Mouse (Mus musculus) cerebral cortex, adult 2 months (tissue): Measurements from ENCODE around the gene B3gnt2.

Experiments
- WGBS: fragments of 180-500 bp; shearing (Covaris S2); methylation state at CpG from one replicate; pipeline ENCODE4 v1.1.7; 2018; 5-methylcytosine and 5-hydroxymethylcytosine counted together

B3gnt2 gene

DNA sequence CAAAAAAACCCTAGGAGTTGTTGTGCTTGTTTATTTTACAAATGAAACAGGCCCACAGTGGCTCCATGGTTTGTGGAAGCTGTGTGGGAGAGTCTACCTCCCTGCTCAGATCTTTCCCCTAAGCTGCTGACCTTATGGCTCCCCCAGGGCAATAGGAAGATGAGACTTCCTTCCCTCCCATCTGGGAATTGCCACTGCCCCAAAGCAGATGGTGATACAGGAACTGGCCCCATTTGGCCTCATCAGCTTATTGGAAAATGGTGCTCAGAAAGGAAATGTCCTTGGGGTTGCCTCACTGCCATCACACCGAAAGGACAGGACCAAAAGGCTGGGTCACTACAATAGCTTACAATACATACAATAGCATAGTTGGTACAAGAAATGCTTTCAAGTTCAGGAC is 97.7 kb downstream of the B3gnt2 start:
- 74% methylated on average over 1 of the region's 1 CpGs for WGBS

DNA sequence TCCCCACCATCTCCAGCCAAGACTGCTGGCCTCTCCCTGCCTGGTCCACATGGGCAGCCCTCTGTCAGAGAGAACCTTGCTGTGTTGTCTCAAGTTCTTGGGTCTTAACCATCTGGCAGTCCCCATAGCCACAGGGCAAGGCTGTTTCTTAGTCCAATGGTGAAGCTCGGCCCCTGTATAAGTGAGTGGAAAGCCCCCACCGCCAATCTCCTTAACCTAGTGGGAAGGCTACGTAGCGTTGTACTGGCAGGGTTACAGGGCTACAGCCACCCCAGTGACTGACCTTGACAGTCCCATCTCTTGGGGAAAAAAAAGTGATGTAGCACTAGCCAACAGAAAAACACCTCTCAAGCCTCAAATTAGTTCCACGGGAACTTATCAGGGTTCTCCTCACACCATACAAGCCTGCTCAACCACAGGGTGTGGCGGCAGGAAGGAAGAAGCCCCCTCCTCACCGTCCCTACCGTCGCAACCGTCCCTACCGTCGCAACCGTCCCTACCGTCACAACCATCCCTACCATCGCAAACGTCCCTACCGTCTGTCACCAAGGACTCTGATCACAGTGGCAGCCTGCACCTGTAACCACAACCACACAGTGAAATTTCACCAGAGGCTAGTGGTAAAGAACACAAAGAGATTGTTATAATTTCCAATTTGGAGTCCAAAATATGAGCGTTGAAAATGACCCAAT is 98.4 kb downstream of the B3gnt2 start:
- WGBS, result 91% methylated on average over 18 of the region's 18 CpGs

DNA sequence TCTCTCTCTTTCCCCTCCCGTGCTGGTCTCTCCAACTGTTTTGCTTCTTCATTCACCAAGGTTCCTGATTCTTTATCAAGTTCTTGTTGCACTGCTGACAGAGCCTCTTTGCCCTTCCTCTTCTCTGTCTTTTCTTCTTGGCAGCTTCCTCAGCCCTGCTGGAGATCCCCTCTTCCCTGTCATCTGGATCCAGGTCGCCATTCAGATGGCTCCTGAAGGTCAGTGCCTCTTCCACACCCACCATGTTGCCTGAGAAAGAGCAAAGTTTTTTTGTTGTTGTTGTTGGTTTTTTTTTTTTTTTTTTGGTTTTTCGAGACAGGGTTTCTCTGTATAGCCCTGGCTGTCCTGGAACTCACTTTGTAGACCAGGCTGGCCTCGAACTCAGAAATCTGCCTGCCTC is 101.0 kb downstream of the B3gnt2 start:
- 93% methylated on average over 4 of the region's 4 CpGs for WGBS

DNA sequence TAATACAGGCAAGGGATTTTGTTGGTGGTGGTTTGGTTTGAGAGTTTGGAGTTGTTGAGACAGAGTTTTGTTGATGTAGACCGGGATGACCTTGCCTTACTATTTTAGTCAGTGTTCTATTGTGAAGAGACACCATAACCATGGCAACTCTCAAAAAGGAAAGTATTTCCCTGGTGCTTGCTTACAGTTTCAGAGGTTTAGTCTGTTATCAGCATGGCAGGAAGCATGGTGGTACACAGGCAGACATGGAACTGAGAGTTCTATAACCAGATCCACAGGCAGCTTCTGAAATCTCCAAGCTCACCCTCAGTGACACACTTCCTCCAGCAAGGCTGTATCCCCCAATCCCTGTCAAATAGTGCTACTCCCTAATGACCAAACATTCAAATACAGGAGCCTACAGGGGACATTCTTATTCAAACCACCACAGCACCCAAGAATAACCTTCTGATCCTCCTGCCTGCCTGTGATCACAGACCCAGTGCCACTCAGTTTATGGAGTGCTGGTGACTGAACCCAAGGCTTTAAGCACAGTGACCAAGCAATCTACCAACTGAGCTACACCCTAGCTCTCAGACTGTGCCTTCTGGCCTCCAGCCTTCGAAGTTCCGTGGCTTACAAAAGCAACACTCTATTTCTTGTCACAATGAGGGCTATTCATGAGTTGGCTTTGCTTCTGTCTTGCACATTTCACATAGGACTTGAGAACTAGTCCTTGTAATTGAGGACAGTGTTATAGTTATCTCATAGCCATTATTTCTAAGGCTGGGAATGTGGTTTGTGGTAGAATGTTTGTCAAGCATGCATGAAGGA is 104.4 kb downstream of the B3gnt2 start:
- 53% methylated on average over 3 of the region's 3 CpGs for WGBS

DNA sequence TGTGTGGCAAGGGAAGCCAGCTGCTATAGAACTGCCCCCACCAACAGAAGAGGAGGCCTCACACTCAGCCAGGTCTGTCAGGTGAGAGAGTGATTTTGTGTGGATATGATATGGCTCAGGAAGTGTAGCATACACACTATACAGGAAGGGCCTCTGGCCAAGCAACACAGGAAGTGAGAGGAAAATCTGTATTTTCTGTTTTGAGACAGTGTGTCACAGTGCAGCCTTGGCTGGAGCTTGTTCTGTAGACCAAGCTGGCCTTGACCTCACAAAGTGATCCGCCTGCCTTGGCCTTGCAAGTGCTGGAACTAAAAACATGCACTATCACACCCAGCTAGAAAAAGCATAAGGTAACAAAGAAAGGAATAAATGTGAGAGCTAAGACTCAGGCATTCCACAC is 105.6 kb downstream of the B3gnt2 start:
- WGBS, result 69% methylated on average over 1 of the region's 1 CpGs

DNA sequence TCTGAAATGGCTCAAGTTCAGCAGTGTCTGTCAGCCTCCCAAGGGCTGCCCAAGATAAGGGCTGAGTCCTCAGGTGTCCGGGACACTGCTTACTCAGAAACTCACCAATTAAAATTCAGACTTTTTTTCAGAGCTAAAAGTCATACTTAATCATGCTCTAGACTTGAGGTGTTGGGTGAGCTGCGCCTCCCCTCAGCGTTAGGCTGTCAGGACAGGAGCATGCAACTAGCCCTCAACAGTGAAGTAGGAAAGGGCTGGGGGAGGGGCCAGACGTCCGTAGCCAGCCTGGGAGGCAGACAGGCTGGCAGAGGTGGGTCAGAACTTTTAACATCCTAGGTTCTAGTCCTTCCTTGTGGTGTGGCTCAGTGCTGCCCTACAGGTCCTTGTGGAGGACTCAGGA is 108.2 kb downstream of the B3gnt2 start:
- 62% methylated on average over 5 of the region's 5 CpGs for WGBS

DNA sequence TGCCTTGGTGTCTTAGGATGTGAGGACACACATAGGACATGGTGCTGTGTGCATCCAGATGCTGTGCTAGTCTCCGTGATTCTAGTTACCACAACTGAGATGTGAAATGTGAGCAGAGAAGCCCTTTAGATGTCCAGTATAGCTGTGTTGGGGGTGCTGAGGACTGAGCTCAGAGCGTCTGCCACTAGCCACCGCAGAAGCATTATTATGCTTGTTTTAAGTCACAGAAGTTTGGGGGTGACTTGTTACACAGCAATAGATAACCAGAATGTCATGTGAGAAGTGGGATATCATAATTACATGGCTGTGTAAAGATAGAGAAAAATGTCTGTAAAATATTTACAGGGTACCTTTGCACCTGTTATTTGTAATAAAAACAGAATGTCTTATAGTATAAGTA is 109.2 kb downstream of the B3gnt2 start:
- WGBS, result 96% methylated on average over 3 of the region's 3 CpGs

DNA sequence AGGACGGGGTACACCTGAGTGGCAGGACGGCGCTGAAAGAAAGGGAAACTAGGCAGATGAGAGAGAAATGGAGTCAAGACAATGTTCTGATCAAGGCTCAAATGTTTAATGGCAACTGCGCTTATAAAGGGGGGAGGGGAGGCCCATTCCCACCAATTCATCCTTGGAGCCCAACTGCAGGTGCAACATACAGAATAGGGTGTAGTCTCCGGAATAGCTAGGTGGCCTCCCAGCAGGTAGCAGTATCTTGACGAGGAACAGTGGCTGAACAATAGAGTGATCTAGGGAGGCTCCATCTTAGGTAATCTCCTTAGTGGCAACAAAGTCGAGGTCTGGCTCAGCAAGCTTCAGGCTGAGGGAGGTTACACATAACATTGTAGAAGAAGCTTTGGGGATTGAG is 113.4 kb downstream of the B3gnt2 start:
- 82% methylated on average over 7 of the region's 7 CpGs for WGBS

DNA sequence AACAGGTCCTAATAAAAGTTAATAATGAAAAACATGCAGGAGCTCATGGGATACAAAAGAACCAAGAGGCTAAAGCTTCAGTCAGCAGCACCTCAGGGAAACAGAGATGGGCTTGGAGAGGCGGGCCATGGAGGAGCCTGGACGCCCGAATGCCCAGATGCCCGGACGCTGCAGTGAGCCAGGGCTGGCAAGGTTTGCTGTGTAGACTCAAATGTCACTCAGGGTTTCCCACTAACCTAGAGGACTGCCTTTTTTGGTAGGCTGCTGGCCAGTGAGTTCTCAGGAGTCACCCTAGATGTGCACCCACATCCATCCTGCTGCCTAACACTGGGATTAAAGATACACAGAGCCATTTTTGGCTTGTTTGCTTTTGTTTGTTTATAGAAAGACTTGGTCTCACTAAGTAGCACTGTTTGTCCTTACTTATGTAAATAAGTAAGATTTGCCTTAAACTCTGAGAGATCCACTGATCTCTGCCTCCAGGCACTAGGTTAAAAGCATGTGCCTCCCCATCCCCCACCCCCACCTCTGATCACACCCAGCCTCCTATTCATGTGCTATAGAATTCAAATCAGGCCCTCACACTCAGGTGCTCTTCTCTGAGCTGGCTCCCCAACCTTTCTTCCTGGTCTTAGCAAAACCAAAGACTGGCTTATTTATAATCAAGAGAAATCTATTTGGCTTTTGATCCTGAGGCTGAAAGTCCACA is 117.0 kb downstream of the B3gnt2 start:
- 95% methylated on average over 5 of the region's 5 CpGs for WGBS

DNA sequence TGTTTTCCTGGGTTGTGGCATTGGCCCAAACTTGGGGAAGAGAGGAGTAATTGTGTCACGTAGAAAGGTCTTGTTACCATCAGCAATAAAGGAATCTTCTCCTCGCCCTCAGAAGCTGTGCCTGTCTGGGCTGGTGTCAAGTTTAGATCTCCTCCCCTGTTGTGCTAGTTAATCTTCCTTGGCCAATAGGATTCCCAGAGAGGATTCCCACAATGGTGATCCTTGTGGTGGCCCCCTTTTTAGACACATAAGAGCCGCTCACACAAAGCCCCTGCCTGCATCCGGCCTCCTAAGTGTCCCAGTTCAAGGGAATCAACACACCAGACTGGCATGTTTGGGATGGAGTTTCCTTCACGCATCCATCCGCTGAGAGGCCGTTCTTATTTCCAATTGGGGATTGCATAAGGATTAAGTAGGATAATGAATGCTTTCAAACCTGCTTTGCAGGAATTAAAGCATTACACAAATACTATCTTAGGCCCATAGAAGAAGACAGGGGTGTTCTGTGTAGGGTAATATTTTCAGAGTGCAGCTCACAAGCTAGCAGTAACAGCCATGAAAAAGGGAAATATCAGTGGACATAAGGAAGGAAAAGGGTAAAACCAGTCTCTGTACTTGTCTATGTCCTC is 118.6 kb downstream of the B3gnt2 start:
- WGBS, result 71% methylated on average over 7 of the region's 7 CpGs

DNA sequence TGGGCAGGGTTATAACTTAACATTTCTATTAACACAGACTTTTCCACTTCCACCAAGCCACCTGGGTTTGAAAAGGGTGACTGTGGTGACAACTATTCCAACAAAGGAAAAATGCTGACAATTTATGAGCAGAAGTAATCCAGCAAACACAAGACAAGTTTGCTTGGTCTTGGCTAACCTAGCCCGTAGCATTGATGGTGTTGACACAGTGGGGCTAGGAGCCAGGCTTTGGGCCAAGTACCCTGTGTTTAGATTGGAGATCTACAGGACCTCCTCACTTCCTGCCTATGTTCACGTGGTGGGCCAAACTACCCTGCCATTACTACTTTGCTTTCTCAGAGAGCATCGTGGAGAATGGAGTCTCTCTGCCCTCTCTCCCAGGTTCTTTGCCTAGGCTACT is 119.3 kb downstream of the B3gnt2 start:
- 55% methylated on average over 3 of the region's 3 CpGs for WGBS

DNA sequence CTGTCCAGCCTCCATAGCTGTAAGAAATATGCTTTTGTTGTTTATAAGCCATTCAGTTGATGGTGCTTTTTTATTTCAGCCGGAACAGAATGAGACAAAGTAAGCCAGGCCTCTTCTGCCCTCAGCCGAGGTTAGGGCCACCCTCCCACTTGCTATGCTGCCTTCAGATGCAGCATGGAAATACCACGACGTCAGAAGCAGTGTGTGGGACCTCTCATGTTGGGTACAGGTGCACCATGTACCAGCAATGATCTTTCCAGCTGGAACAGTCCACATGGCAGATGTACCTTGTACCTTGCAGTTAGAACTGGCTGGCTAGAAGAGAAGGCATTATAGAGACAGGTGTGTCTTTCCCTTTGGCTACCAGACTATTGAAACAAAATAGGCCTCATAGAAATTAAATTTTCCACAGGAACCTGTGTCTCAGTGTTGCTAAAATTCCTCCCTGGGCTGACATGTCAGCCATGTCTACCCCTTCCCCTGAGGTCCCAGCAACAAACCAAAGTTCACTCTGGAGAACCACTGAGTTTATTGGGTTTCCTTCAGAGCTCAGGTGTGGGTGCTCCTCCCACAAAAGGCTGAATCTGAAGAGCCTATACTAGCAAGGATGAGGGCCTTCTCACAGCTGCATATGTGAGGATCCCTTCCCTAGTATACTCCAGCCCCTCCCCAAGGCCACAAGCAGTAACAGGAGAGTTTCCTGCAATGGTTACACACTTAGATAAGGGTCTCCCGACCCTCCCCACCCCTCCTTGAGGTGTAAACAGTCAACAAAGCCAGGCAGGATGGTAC is 121.1 kb downstream of the B3gnt2 start:
- 78% methylated on average over 5 of the region's 5 CpGs for WGBS

DNA sequence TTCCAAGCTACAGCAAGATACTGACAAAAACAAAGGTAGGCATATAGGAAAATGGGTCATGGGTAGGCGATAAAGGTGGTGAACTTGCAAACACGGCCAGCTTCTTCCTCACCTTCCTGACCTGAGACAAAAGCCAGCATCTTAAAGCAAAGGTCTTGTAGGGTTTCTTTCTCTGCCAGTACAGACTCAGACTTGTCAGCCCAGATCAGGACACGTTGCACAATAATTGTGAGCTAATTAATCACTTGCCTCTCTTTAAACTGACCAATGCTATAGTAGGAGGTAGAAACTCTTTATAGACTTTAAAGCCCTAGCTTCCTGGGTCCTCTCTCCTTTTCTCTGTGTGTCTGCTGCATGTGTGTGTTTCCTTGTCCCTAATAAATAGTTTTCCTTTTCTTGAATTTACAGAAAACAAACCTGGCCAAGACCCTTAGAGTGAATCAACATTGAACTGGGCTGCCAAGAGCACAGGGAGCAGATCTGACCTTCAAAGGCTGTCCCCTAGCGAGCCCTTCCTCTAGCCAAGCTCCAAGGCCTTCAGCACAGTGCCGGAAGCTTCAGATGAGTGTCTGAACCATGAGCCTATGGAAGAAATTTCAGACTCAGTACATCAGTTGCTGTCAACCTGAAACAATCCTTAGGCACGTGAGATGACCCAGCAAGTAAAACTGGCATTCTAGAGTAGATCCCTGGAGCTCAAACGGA is 124.1 kb downstream of the B3gnt2 start:
- 90% methylated on average over 7 of the region's 7 CpGs for WGBS

DNA sequence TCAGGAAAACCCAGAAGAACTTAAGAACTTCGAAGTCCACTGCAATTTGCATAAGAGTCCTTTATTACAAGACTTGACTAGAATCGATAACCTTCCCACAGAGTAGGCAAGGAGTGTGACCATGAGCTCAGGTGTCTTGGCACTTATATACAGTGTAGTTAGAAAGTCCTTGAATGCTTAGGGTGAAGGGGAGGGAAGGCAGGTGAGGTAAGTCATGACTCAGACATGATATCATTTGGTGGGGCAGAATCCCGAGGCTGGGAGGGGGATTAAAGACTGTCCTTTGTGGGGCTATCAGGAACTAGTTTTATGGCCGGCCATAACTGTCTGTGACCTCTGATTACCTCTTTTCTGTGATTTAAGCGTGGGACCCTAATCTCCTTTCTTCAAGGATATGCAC is 125.6 kb downstream of the B3gnt2 start:
- 87% methylated on average over 5 of the region's 5 CpGs for WGBS

DNA sequence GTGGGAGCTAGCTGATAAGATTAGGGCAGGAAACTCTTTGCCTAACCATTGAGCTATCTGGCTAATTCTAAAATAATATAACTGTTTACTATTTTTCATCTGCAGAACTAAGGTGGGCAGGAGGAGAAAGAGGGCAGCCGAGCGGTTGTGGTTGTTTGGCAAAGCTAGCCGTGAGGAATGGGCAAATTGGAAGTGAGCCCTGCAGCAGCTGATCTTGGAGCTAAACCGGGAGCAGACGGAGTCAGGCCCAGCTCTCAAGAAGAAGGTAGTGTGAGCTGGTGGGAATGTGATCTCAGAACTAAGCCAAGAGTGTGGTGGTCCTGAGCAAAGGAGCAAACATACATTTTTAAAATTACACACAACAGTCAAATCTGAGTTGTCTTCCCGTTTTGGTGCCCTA is 126.8 kb downstream of the B3gnt2 start:
- WGBS, result 85% methylated on average over 6 of the region's 6 CpGs

DNA sequence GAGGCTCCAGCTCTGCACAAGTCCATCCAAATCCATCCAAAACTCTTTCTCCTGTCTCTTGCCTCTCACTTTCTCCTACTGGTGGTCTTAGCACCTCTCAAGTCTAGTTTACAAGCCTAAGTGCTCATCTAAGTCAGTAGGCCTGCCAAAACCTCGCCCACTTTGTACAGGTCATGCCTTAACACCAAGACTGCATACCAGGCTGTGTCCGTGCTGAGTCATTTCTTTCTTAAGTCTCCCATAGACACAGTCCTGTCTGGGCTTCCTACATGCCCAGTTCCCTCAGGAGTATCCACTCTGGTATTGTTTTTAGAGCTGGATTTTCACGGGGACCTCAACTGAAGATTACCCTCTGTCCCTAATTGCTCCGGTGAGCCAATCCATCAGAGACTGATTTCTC is 127.9 kb downstream of the B3gnt2 start:
- 87% methylated on average over 4 of the region's 4 CpGs for WGBS

DNA sequence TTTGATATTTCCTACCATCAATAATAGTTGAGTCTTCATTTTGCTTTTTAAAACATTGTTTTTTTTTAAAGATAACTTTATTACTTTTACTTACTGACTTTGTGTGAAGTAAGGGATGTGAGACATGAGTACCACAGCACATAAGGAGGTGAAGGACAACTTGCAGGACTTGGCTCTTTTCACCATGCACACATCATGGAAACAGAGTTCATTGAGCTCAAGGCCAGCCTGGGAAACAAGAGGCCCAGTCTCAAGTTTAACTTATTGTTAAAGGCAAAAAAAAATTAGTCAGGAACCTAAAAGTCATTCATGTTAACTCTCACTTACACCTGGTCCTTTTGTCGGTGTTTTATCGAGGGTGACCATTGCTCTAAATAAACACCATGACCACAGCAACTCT is 137.7 kb downstream of the B3gnt2 start:
- WGBS, result 95% methylated on average over 2 of the region's 2 CpGs

DNA sequence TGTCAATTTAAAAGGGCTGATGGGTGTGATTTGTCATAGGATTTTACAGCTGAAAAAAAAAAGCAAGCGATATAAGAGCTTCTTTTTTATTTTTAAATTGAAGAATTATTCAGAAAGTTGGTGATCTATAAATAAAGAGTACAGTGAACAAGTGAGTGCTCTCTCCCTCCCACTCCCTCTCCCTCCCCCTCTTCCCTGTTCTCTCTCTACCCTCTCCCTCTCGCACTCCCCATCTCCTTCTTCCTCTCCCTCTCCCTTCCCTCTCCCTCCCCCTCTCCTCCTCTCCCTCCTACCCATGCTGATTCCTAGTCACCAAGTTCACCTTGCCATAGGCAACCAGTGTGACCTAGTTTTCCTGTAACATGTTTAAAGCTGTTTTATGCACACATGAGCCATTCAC is 140.7 kb downstream of the B3gnt2 start:
- WGBS, result 54% methylated on average over 2 of the region's 2 CpGs

DNA sequence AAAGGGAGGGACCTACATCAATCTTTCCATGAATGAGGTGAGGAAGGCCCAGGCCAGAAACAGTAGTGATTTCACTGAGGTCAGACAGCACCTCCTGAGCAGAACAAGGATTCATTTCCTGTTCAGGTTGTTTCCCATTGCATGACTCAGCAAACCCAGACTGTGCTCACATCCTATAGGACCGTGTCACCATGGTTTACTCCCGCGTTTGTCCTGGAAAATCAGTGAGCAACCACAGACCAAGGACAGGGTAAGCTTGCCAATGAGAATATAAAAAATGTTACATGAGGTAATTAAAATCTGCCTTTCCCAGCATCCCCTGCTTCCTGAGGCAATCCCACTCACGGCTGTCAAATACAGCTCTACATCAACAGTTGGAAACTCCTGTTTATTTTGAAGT is 141.2 kb downstream of the B3gnt2 start:
- WGBS, result 45% methylated on average over 4 of the region's 4 CpGs

DNA sequence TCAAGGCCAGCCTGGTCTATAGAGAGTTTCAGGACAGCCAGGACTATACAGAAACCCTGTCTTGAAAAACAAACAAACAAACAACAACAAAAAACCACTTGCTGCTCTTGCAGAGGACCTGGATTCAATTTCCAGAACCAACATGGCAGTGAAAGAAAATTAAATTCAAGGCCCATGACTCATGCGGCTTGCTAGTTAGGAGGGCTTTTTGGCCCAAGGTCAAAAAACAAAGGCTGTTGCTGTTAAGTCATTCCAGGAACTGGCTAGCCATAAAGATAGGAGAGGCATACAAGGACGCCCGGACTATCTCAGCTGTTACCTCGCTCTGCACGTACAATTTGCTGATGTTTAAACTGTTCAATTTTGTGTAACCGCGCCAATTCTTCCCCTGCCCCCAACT is 142.7 kb downstream of the B3gnt2 start:
- WGBS, result 87% methylated on average over 7 of the region's 7 CpGs

DNA sequence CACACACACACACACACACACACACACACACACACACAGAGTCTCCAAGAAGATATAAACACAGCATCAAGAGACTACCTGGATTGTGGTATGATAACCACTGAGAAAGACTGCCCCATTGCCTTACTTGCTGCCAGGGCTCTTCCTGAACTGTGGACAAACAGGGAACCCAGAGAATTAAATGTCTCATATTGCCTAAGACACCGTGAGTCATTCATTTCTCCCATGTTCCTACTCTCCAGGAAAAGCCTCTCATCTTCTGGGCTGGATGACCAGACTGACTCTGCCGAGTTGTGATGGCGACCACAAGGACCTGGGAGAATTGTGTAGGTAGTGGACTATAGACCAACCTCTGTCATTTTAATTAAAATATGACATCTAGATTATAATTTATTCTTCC is 149.4 kb downstream of the B3gnt2 start:
- WGBS, result 92% methylated on average over 3 of the region's 3 CpGs
